Mouse (Mus musculus): ENCODE data around the gene Tmem120a. TPM values are rescaled to one million over a fixed set of nuclear protein-coding genes. Genes with fewer than 3 reads are reported as not detected.

Gene Tmem120a
- total RNA-seq, 2 experiments from 2014 or later = 20.9 to 21.9 TPM

- DNase-seq (ENCODE audit: low spot score in 2 of 2) = no peak
These were observed 32.5 kb downstream of the Tmem120a start for GRCm38 (mm10) chr5:135711582-135712355.

DNA sequence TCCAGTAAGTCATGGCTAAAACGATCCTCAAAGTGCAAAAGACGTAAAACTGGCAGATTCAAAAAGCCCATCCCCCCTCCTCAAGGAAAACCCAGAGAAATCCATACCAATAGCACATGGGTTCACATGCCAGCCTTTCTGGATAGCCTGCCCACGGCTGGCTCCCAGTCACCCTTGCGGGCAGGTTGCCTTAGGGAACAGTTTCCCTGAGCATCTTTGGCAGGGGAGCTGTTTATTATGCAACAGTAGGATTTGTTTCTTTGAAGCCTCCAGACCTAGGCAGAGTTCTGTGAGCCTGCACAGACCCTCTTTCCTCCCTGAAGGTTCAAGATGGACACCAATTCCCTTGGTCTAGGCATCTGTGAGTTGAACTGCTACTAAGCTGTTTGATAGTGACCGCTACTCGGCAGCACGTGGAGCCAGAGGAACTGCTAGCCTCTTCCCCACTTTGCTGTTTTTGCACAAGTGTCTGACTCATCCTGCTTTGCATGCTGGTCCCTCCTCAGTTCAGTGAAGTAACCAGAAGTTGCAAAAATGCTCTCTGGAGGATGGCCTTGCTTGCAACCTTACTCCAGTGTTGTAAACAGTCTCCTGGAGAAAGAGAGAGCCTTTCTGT lies 33.5 kb downstream of the Tmem120a start:
- no peak for DNase-seq (ENCODE audit: low spot score in 2 of 2)

DNA sequence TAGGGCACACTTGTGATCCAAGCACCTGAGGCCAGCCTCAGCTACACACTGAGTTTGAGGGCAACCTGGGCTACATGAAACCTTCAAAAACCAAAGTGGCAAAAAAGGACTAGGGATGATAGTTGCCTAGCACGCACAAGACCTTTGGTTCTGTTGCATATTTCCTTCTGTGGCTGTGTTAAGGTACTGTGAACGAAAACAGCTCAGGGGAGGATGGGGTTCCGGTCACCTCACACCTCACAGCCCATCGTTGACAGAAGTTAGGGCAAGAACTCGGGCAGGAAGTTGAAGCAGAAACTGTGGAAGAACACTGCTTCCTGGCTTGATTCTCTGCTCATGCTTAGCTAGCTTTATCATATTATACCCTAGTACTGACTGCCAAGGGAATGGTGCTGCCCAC lies 34.5 kb downstream of the Tmem120a start:
- no peak for DNase-seq (ENCODE audit: low spot score in 2 of 2)

DNA sequence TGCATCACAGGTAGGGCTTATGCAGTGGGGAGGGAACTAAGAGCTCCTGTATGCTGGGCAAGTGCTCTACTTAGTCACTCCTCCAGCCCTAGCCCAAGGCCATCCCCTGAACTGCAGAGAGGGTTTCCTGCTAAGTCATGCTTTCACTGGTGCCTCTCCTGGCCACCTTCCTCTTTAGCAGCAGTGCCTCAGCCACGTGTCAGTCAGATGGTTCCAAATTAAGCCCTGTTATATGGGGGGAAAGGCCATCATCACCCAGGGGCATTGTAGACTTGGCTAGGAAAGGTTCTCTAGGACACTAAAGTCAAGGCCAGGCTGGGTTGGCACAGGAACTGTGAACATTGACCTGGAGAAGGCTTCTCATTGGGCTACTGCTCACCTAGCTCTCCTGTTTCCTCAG lies 36.4 kb downstream of the Tmem120a start:
- no peak for DNase-seq (ENCODE audit: low spot score in 2 of 2)

GRCm38 (mm10) chr5:135707039-135707438 lies 37.2 kb downstream of the Tmem120a start:
- DNase-seq (ENCODE audit: low spot score in 2 of 2) = no peak

- no peak for DNase-seq (ENCODE audit: low spot score in 2 of 2)
These were observed 38.9 kb downstream of the Tmem120a start for GRCm38 (mm10) chr5:135705383-135705782.

DNA sequence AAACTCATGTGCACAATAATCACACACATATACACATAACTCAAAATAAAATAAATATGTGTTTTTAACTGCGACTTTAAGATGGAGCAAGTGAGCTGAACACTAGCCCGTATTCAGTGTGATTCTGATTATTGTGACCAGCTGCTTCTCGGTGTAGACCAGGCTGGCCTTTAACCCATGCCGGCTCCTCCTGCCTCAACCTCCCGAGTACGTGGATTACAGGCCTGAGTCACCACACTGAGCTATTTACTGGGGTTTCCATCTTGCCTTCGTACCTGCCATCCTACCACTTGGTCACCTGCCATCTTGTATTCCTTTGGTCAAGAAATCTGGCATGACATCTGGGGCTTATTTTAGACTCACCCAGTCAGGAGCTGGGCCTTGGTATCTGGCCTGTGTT lies 40.8 kb downstream of the Tmem120a start:
- DNase-seq (ENCODE audit: low spot score in 2 of 2) = no peak

DNA sequence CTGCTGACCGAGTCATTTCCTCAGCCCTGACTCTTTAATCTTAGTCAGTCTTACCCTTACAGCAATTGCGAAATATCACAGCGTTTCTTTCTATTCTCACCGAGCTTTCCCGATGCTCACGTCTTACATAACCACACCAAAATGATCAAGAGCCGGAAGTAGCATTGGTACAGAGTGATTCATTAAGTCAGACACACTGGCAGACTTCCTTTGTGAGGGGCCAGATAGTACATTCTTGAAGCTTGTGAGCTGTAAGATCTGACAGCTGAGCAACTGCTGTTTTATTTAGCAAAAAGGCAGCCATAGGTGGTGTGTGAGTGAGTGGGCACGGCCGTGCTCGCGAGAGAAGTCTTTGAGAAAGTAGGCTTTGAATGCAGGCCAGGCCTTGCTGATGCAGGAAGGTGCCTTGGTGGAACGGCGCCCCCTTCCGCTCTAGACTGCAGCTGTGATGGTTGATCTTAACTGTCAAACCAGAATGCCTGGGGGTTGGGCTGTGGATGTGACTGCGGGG lies 41.5 kb downstream of the Tmem120a start:
- peak in 1 of 2 experiments; percentile 49 for DNase-seq (ENCODE audit: low spot score in 2 of 2)

GRCm38 (mm10) chr5:135702190-135702589 lies 42.1 kb downstream of the Tmem120a start:
- no peak for DNase-seq (ENCODE audit: low spot score in 2 of 2)

GRCm38 (mm10) chr5:135701601-135702000 lies 42.6 kb downstream of the Tmem120a start:
- DNase-seq (ENCODE audit: low spot score in 2 of 2) = no peak

DNA sequence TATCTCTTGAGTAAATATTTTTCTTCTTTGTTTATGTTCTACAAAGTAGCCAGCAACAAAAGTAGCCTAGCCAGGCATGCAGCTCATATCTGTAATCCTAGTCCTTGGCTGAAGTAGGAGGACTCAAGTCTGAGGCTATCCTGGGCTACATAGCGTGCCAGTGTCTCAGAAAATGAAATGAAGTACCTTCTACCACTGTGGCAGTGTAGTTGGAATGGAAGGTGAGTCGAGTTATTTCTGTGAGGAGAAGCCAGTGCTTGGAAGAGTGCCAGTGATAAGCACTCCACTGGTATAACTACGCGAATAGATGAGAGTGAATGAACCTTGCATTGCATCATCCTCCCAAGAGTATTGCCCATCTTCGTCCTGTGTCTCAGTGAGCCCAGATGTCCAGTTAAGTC lies 46.5 kb downstream of the Tmem120a start:
- no peak for DNase-seq (ENCODE audit: low spot score in 2 of 2)

GRCm38 (mm10) chr5:135695277-135695721 lies 48.9 kb downstream of the Tmem120a start:
- no peak for DNase-seq (ENCODE audit: low spot score in 2 of 2)

DNA sequence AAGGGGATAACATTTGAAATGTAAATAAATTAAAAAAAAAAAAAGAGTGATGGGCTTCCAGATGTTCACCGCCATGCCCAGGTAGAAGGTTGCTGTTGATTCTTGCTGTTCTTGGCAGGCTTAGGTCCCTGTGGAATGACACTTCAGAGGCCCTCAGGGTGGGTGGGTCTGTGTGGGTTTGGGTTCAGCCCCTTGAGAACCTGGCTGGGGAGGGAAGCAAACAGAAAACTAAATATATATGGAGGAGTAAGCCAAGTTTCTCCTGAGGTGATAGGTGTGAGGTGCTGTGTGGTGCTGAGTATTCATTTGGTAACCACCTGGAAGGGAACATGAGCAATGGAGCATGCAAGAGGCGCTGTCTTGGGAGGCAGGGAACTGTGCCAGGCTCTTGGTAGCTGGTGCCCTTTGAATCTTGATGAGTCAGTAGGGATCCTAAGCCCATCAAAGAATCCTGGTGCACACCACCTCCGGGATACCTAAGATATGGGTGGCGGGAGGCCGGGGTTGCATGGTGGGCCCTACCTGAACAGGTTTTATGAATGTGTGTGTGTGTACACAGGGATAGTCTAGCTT lies 50.9 kb downstream of the Tmem120a start:
- no peak for DNase-seq (ENCODE audit: low spot score in 2 of 2)

- no peak for DNase-seq (ENCODE audit: low spot score in 2 of 2)
These were observed 53.0 kb downstream of the Tmem120a start for GRCm38 (mm10) chr5:135691266-135691665.

DNA sequence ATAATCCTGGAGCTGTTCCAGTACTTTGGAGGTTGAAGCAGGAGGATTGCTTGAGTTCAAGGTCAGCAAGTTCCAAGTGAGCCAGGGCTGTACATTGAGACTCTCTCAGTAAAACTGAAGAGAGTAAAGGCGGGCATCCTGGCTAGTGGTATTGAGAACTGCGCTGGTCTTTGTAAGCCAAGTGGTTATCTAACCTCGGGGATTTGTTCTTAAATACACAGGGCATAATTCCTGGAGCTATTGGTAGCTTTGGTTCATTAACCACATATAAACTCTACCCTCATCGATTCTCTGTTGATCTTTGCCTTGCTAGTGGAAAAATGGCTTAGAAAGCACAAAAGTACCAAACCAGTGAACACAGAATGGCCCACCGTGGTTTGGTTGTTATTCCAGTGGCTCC lies 53.8 kb downstream of the Tmem120a start:
- no peak for DNase-seq (ENCODE audit: low spot score in 2 of 2)

Small RNAs within 50 kb of the gene (microRNA-seq; reads per million reads assigned to microRNA genes)
- 0.89 to 2.0 reads per million in 2 experiments for gene Mir7034

Other genes with a start within 250 kb of the Tmem120a start
- 10 to 100 TPM; 68.5 to 69.4 TPM for gene Hip1, start 199.3 kb downstream of the Tmem120a start, total RNA-seq (2021)
- gene Ccl26, start 180.9 kb downstream of the Tmem120a start, total RNA-seq (2021) = not detected
- not detected for gene Ccl24, start 171.4 kb downstream of the Tmem120a start, total RNA-seq (2021)
- 10 to 100 TPM; 68.6 to 75.4 TPM for gene Rhbdd2, start 111.8 kb downstream of the Tmem120a start, total RNA-seq (2021)
- gene Por, start 74.4 kb downstream of the Tmem120a start, total RNA-seq (2021) = 10 to 100 TPM; 74.9 to 77.7 TPM
- under 1 TPM; 0.55 to 0.87 TPM for gene Styxl1, start 33.9 kb upstream of the Tmem120a start, total RNA-seq (2021)
- 100 to 1,000 TPM; 469 to 476 TPM for gene Mdh2, start 34.0 kb upstream of the Tmem120a start, total RNA-seq (2021)
- gene Srrm3, start 62.4 kb upstream of the Tmem120a start, total RNA-seq (2021) = 10 to 100 TPM; 62.6 to 72.2 TPM
- 1 to 10 TPM; 4.2 to 6.1 TPM for gene Hspb1, start 143.5 kb upstream of the Tmem120a start, total RNA-seq (2021)
- gene Ywhag, start 190.2 kb upstream of the Tmem120a start, total RNA-seq (2021) = 1,000 to 10,000 TPM; 1,571 to 1,708 TPM
- 1 to 10 TPM; 2.1 to 2.3 TPM for gene Ssc4d, start 230.1 kb upstream of the Tmem120a start, total RNA-seq (2021)
- gene Zp3, start 235.7 kb upstream of the Tmem120a start, total RNA-seq (2021) = not detected

Data from layer of hippocampus, postnatal 10 days (tissue).